Mouse (Mus musculus): ENCODE measurements at regions not wholly inside any gene's neighbourhood (a gene's known extent, or its start where the extent isn't known, plus 50 kb on each side); places are given as distances from the start of the nearest gene placed in this dataset.
"Not testable (repeated sequence)": the region's sequence is repeated elsewhere in the genome, so short reads cannot be mapped to it uniquely, and the experiment has no call there.

DNA sequence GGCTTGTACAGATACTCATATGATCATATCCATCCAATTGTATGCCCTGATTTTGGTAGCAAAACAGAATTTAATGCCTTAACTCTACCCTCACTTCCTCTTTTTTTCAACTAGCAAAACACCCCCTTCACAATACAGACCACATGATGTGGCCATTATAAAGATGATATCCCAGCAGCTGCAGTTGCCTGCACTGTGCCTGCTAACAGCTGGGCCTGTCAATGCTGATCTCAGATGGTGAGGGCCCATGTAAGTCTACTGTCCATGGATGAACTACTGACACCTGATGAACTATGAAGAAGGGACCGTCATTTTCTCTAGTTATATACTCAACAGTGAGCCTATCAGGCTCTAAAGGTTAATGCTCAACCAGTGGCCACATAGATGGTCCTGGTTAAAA lies 191.8 kb upstream of the Fmr1 start:
- DNase-seq = no peak

DNA sequence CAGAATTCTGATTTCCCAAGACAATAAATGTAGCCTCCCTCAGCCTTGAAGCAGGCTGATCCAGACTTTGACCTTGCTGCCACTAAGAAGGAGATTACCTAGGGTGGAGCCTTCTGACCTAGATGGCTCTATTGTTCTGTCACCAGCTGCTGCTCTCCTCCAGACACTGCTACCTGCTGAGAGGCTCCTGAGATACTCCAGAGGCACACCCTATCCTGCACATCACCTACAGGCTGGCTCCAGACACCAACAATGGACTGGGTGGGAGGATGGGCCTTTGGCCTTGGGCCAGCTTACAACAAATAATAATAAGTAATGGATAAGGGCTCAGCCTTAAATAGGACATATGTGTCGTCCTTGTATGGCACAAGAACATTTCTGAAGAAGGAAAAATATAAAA lies 186.3 kb upstream of the Fmr1 start:
- DNase-seq = not testable (repeated sequence)

- DNase-seq = no peak
Measured at GRCm38 (mm10) chrX:68494398-68495143, 183.8 kb upstream of the Fmr1 start.

DNA sequence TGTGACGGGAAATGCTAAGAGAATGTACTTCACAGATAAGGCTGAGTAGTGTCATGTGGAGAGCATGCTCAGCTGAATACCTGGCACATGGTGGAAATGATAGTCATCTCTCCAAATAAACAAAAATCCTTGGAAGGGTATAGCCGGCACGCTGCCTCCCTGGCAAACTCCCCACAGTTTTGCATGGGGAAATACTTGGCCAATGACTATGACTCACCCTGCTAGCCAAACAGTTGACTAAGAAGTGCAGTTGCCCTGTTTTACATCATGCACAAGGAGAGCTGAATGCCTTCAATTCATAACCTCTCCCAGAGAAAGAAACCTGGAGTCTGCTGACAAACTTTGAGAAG lies 183.2 kb upstream of the Fmr1 start:
- peak; percentile 62 for DNase-seq

GRCm38 (mm10) chrX:68495751-68496150 lies 182.6 kb upstream of the Fmr1 start:
- DNase-seq = peak; percentile 5

- no peak for DNase-seq
Measured at GRCm38 (mm10) chrX:68497886-68498285, 180.5 kb upstream of the Fmr1 start.

DNA sequence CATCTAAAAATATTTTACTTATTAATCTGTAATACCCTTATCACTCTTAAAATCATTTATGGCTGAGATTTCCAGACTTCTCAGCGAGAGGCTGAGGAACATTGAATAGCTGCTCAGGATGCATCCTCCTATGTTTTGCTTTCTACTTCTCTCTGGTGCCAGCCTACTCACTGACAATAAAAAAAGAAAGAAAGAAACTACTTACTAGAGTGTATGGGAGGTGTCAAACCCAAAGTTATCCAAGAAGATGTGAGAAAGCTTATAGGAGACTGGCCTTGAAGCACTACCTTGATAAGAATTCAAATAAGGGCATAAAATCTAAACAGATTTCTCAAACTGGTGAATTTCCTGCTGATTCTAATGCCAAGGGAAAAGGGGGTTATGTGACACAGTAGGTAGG lies 175.4 kb upstream of the Fmr1 start:
- DNase-seq = no peak

GRCm38 (mm10) chrX:68507664-68508063 lies 170.7 kb upstream of the Fmr1 start:
- no peak for DNase-seq

- no peak for DNase-seq
Measured at GRCm38 (mm10) chrX:68512213-68512766, 166.1 kb upstream of the Fmr1 start.

GRCm38 (mm10) chrX:68546561-68546960 lies 131.8 kb upstream of the Fmr1 start:
- DNase-seq = no peak

DNA sequence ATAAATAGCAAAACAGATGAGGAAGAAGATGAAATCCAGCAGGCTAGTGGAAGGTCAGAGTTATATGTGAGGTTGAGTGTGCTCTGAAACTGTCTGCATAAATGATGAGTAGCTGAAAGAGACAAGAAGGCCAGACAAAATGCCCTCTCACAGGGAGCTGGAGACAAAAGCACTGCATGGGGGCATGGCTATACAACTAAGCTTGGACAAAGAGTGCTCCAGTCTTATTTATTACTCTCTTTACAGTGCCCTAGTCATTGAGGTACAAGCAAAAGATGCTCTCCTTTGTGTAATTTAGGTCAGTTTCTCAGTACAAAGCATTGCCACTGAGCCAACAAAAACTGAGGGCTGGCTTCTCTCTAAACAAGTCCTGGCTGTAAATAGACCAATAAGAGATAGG lies 124.3 kb upstream of the Fmr1 start:
- no peak for DNase-seq

DNA sequence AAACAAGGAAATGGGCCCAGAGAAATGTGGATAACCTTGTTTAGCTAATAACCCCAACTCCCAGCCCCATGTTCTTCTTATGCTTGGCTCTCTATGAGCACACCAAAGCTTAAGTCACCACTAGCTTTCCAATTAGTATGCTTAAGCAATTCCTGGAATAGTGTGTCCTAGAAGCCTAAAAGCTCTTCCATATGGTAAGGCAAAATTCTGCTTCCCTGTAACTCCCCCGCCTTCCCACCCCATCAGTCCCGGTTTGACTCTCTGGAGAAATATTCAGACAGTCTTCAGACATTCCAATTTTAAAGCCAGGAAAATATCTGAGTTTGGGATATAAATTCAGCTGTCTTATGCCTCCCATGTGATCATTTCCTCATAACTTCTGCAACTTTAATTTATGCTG lies 120.6 kb upstream of the Fmr1 start:
- no peak for DNase-seq

- peak; percentile 25 for DNase-seq
Measured at GRCm38 (mm10) chrX:68585246-68585645, 93.1 kb upstream of the Fmr1 start.

- DNase-seq = no peak
Measured at GRCm38 (mm10) chrX:68622141-68622540, 56.2 kb upstream of the Fmr1 start.
